Mouse (Mus musculus) stomach, postnatal 0 days (tissue): ENCODE measurements around the gene Gm49336. TPM values are rescaled to one million over a fixed set of nuclear protein-coding genes. Genes with fewer than 3 reads are reported as not detected.

ENCODE experiments used
- ATAC-seq: fragments of 200-750 bp; cut with Nextera tagmentation; 2 replicates; pipeline ENCODE4 v1.8.0; 2017; ENCODE audit not compliant: low FRiP score, low TSS enrichment
- DNase-seq: peaks from one replicate; pipeline ENCODE4 v3.0.0-alpha.2; 2016; ENCODE audit warnings: low spot score
- H3K27ac ChIP-seq: fragments of 300-500 bp; sonication (generic); replicated peaks from 2 replicates; pipeline ENCODE4 v1.5.1; 2014; ENCODE audit warnings: mild to moderate bottlenecking, control low read depth
- H3K27me3 ChIP-seq: fragments of 300-500 bp; sonication (generic); 2 replicates; pipeline ENCODE4 v1.6.1; 2014; ENCODE audit warnings: low read length; ENCODE audit not compliant: control insufficient read depth, insufficient read depth
- H3K36me3 ChIP-seq: fragments of 300-500 bp; sonication (generic); 2 replicates; pipeline ENCODE4 v1.6.1; 2014; ENCODE audit warnings: low read length, mixed read lengths; ENCODE audit not compliant: control insufficient read depth, insufficient read depth
- H3K4me1 ChIP-seq: fragments of 300-500 bp; sonication (generic); replicated peaks from 2 replicates; pipeline ENCODE4 v1.6.1; 2014; ENCODE audit warnings: antibody characterized with exemption; ENCODE audit not compliant: control insufficient read depth, insufficient read depth
- H3K4me2 ChIP-seq: fragments of 300-500 bp; sonication (generic); replicated peaks from 2 replicates; pipeline ENCODE4 v1.6.1; 2014; ENCODE audit warnings: low read depth, mild to moderate bottlenecking, control low read depth, moderate library complexity
- H3K4me3 ChIP-seq: fragments of 300-500 bp; sonication (generic); 2 replicates; pipeline ENCODE4 v1.5.1; 2014; ENCODE audit warnings: low read depth, low read length, control low read depth
- H3K9ac ChIP-seq: fragments of 300-500 bp; sonication (generic); 2 replicates; pipeline ENCODE4 v1.6.1; 2014; ENCODE audit warnings: mild to moderate bottlenecking, low read length, control low read depth, mixed read lengths
- H3K9me3 ChIP-seq: fragments of 300-500 bp; sonication (generic); 2 replicates; pipeline ENCODE4 v1.6.1; 2016; ENCODE audit warnings: low read length; ENCODE audit not compliant: control insufficient read depth
- CTCF ChIP-seq: IDR thresholded peaks from 2 replicates; pipeline ENCODE4 v1.5.1; 2016; ENCODE audit warnings: antibody characterized with exemption, low read depth, mild to moderate bottlenecking, moderate library complexity
- EP300 ChIP-seq: optimal IDR thresholded peaks from 2 replicates; pipeline ENCODE3; 2016; ENCODE audit warnings: antibody characterized with exemption
- WGBS: fragments of 180-500 bp; shearing (Covaris S2); extraction: QIAGEN DNeasy Blood & Tissue Kit; methylation state at CpG from one replicate; pipeline ENCODE4 v1.1.7; 2014; 5-methylcytosine and 5-hydroxymethylcytosine counted together
- polyA plus RNA-seq: library from polyadenylated mRNA; unstranded; fragments of >200 nt; fragmentation: Nextera tagmentation; extraction: Ambion mirVana; gene quantifications from 2 replicates; pipeline ENCODE4 v1.2.1, GENCODE M21; 2015

Gene Gm49336
- polyA plus RNA-seq, 1 experiment from 2014 or later: 25.8 TPM

GRCm38 (mm10) chr14:60286194-60286863, 35.0 kb upstream of the Gm49336 start:
- DNase-seq: peak; percentile 71
- Histone ChIP-seq H3K36me3 (peaks cover 2% of the 10 kb centered on the region; the same call in 1 of the 2 replicates), H3K27ac (peak overlapping the region; percentile 50), H3K9me3 (no peaks in the 10 kb centered on the region), H3K4me3 (no peak overlapping the region), H3K4me1 (no peaks in the 10 kb centered on the region), H3K4me2 (no peak overlapping the region), H3K9ac (no peak overlapping the region), H3K27me3 (no peaks in the 10 kb centered on the region)
- TF ChIP-seq EP300 (no peak), CTCF (no peak)
- ATAC-seq: peak; percentile 98
- WGBS: 73% methylated on average over 7 of the region's 7 CpGs

- Histone ChIP-seq H3K36me3 (peaks cover 2% of the 10 kb centered on the region), H3K9me3 (no peaks in the 10 kb centered on the region), H3K4me2 (no peak overlapping the region), H3K27ac (peak overlapping the region; percentile 69), H3K4me3 (no peak overlapping the region), H3K4me1 (no peaks in the 10 kb centered on the region), H3K9ac (no peak overlapping the region), H3K27me3 (no peaks in the 10 kb centered on the region)
- peak; percentile 64 for DNase-seq
- WGBS: 72% methylated on average over 7 of the region's 7 CpGs
- no peak for TF ChIP-seq CTCF
- TF ChIP-seq EP300: no peak
- peak; percentile 91 for ATAC-seq
Measured at GRCm38 (mm10) chr14:60275301-60276276, 24.3 kb upstream of the Gm49336 start.

- Histone ChIP-seq H3K27me3 (no peaks in the 10 kb centered on the region), H3K4me1 (no peaks in the 10 kb centered on the region), H3K27ac (peak overlapping the region; percentile 40; the same call in 1 of the 2 replicates), H3K9ac (no peak overlapping the region), H3K36me3 (no peaks in the 10 kb centered on the region; the same call in 1 of the 2 replicates), H3K9me3 (no peaks in the 10 kb centered on the region), H3K4me3 (no peak overlapping the region), H3K4me2 (no peak overlapping the region)
- ATAC-seq (no peak), DNase-seq (no peak)
- 71% methylated on average over 6 of the region's 6 CpGs for WGBS
- TF ChIP-seq CTCF (no peak), EP300 (no peak)
Measured at GRCm38 (mm10) chr14:60273346-60273745, 22.0 kb upstream of the Gm49336 start.

- Histone ChIP-seq H3K27me3 (no peaks in the 10 kb centered on the region), H3K9ac (no peak overlapping the region), H3K27ac (no peak overlapping the region), H3K4me2 (no peak overlapping the region), H3K36me3 (no peaks in the 10 kb centered on the region), H3K9me3 (no peaks in the 10 kb centered on the region), H3K4me1 (no peaks in the 10 kb centered on the region), H3K4me3 (no peak overlapping the region)
- DNase-seq: no peak
- WGBS: 81% methylated on average over 6 of the region's 6 CpGs
- TF ChIP-seq EP300: no peak
- no peak for TF ChIP-seq CTCF
- no peak for ATAC-seq
Measured at GRCm38 (mm10) chr14:60269333-60269732, 18.0 kb upstream of the Gm49336 start.

- ATAC-seq (peak; percentile 99), DNase-seq (peak; percentile 98)
- TF ChIP-seq CTCF (peak; percentile 97), EP300 (no peak)
- Histone ChIP-seq H3K36me3 (no peaks in the 10 kb centered on the region), H3K4me1 (no peaks in the 10 kb centered on the region), H3K27ac (peak within 1 kb of the TSS; percentile 86), H3K4me2 (peak within 1 kb of the TSS; percentile 53), H3K9me3 (no peaks in the 10 kb centered on the region), H3K27me3 (no peaks in the 10 kb centered on the region), H3K4me3 (peak within 1 kb of the TSS; percentile 89), H3K9ac (peak within 1 kb of the TSS; percentile 83)
- 1% methylated on average over 51 of the region's 51 CpGs for WGBS
Measured at GRCm38 (mm10) chr14:60264990-60265876, 13.9 kb upstream of the Gm49336 start, which contains the start of gene Mtmr6. Mtmr6 (plus strand) TSS chr14:60265228.
